Mouse (Mus musculus) intestine, embryonic 15.5 days (tissue): ENCODE data around the gene Cep83. TPM values are rescaled to one million over a fixed set of nuclear protein-coding genes. Genes with fewer than 3 reads are reported as not detected.

Experiments used
- ATAC-seq: fragments of 200-750 bp; cut with Nextera tagmentation; 2 replicates; pipeline ENCODE4 v1.8.0; 2017; ENCODE audit warnings: moderate TSS enrichment, moderate library complexity
- H3K27ac ChIP-seq: fragments of 300-500 bp; sonication (generic); 2 replicates; pipeline ENCODE4 v1.5.1; 2015; ENCODE audit warnings: mild to moderate bottlenecking, inconsistent platforms
- H3K27me3 ChIP-seq: fragments of 300-500 bp; sonication (generic); replicated peaks from 2 replicates; pipeline ENCODE4 v1.6.1; 2015; ENCODE audit warnings: inconsistent platforms
- H3K36me3 ChIP-seq: fragments of 300-500 bp; sonication (generic); 2 replicates; pipeline ENCODE4 v1.6.1; 2015; ENCODE audit warnings: inconsistent platforms
- H3K4me1 ChIP-seq: fragments of 300-500 bp; sonication (generic); replicated peaks from 2 replicates; pipeline ENCODE4 v1.6.1; 2015; ENCODE audit warnings: inconsistent platforms
- H3K4me2 ChIP-seq: fragments of 300-500 bp; sonication (generic); replicated peaks from 2 replicates; pipeline ENCODE4 v1.6.1; 2015; ENCODE audit warnings: mild to moderate bottlenecking, inconsistent platforms
- H3K4me3 ChIP-seq: fragments of 300-500 bp; sonication (generic); replicated peaks from 2 replicates; pipeline ENCODE4 v1.5.1; 2015; ENCODE audit warnings: inconsistent platforms
- H3K9ac ChIP-seq: fragments of 300-500 bp; sonication (generic); 2 replicates; pipeline ENCODE4 v1.6.1; 2015; ENCODE audit warnings: inconsistent platforms
- H3K9me3 ChIP-seq: fragments of 300-500 bp; sonication (generic); 2 replicates; pipeline ENCODE4 v1.6.1; 2016; ENCODE audit warnings: inconsistent platforms
- WGBS: fragments of 180-500 bp; shearing (Covaris S2); methylation state at CpG from one replicate; pipeline ENCODE4 v1.1.7; 2015; 5-methylcytosine and 5-hydroxymethylcytosine counted together
- polyA plus RNA-seq: library from polyadenylated mRNA; unstranded; fragments of >200 nt; fragmentation: Nextera tagmentation; extraction: Ambion mirVana; gene quantifications from 2 replicates; pipeline ENCODE4 v1.2.1, GENCODE M21; 2015

Cep83 gene
- polyA plus RNA-seq: 13.6 and 15.6 TPM in 2 replicates

DNA sequence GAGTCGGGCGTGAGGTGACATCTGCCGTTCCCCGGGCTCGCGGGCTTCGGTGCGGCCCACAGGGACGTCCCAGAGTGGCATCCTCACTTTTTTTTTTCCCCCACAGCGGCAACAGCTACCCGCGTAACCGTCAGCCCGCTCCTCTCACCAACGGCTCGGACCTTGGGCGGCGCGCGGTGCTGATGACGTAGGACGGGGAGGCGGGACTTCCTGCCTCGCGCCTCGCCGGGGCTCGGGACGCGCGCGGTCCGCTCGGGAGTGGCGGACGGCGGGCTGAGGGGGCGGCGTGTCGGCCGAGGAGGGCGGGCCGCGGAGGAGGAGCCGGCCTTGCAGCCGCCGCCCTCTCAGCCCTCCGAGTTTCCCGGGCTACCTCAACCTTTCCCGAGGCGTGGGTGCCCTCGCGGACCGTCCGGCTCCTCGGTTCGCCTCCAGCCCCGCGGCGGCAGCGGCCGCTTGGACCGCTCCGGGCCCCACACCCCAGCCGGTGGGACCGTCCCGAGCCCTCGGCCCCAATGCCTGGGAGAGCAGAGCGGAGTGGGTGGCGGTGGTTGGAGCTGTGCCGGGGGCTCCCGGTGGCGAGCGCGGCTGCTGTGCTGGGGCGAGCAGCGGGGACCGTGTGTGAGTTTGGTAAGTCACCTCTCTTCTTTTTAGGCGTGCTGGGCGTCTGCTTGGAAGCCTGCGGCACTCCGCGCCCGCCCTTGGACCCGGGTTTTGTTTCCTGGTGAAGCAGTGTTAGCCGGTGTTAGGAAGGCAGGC, at the start of gene Cep83:
Cep83 (plus strand) TSS at position 235 of the 756 bp plus-strand sequence.
- H3K4me1 ChIP-seq: no peaks in the 10 kb centered on the region; the same call in 1 of the 2 replicates
- H3K27me3 ChIP-seq: no peaks in the 10 kb centered on the region
- under 1% methylated on average over 78 of the region's 86 CpGs for WGBS
- peak within 1 kb of the TSS; percentile 94 for H3K9ac ChIP-seq
- no peaks in the 10 kb centered on the region for H3K36me3 ChIP-seq
- H3K4me2 ChIP-seq: peak within 1 kb of the TSS; percentile 87
- H3K4me3 ChIP-seq: peak within 1 kb of the TSS; percentile 96
- ATAC-seq: peak; percentile 99
- H3K9me3 ChIP-seq: no peaks in the 10 kb centered on the region
- H3K27ac ChIP-seq: peak within 1 kb of the TSS; percentile 91

DNA sequence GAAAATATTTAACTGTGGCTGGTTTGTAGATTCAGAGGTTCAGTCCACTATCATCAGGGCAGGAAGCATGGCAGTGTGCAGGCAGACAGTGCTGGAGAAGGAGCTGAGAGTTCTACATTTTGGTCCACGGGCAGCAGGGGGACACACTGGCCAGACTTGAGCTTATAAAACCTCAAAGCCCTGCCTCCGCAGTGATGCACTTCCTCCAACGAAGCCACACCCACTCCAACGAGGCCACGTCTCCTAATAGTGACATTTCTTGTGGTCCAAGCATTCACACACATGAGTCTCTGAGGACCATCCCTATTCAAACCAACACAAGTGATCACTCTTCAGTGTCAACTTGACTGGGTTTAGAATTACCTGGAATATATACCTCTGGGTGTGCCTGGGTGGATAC, 49.2 kb upstream of the Cep83 start:
- no peak overlapping the region for H3K9ac ChIP-seq
- H3K9me3 ChIP-seq: no peaks in the 10 kb centered on the region
- ATAC-seq: no peak
- 70% methylated on average over 5 of the region's 5 CpGs for WGBS
- no peak overlapping the region for H3K27ac ChIP-seq
- H3K4me3 ChIP-seq: no peak overlapping the region
- H3K27me3 ChIP-seq: no peaks in the 10 kb centered on the region
- no peaks in the 10 kb centered on the region for H3K36me3 ChIP-seq
- H3K4me1 ChIP-seq: no peaks in the 10 kb centered on the region
- H3K4me2 ChIP-seq: no peak overlapping the region

DNA sequence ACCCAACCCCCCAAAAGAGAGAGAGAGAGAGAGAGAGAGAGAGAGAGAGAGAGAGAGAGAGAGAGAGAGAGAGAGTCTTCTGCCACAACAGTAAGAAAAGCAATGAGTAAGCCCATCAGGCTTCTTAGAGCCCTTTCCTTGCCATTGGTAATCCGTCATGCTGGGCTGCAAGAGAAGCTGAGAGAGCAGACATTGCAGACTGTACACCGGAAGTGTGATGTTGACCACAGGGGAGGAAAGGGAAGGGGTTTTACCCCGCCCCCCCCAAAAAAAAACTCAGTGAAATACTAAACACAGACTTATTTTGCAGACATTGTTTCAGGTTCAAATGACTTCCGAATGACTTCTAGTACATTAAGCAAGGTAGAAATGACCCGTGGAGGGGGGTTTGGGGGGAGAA, 48.4 kb upstream of the Cep83 start:
- no peaks in the 10 kb centered on the region for H3K27me3 ChIP-seq
- no peaks in the 10 kb centered on the region for H3K4me1 ChIP-seq
- 72% methylated on average over 5 of the region's 5 CpGs for whole genome bisulfite sequencing
- H3K36me3 ChIP-seq: no peaks in the 10 kb centered on the region
- ATAC-seq: no peak
- no peaks in the 10 kb centered on the region for H3K9me3 ChIP-seq
- no peak overlapping the region for H3K4me2 ChIP-seq
- H3K4me3 ChIP-seq: no peak overlapping the region
- H3K27ac ChIP-seq: no peak overlapping the region
- no peak overlapping the region for H3K9ac ChIP-seq

DNA sequence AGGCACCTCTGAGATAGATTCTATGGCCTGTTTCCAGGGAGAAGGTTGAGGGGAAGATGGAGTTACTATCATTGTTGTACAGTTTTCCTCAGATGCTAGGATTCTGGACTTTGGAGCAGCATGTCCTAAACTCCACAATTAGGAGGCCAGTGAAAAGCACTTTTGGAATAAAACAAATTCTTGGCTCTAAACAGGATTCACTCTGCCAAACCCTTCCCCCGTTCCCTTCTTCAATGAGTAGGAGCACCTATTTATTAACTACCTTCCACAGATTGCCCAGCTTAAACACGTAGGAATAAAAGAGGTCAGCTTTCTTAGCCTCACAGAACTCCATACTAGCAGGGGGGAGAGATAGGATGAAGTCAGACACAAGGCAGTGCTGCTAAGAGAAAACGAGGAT, 24.4 kb upstream of the Cep83 start:
- no peak for ATAC-seq
- no peak overlapping the region for H3K9ac ChIP-seq
- H3K36me3 ChIP-seq: no peaks in the 10 kb centered on the region
- no peaks in the 10 kb centered on the region for H3K27me3 ChIP-seq
- H3K9me3 ChIP-seq: no peaks in the 10 kb centered on the region
- 63% methylated on average over 3 of the region's 3 CpGs for WGBS
- H3K4me2 ChIP-seq: no peak overlapping the region
- no peaks in the 10 kb centered on the region for H3K4me1 ChIP-seq
- no peak overlapping the region for H3K27ac ChIP-seq
- no peak overlapping the region for H3K4me3 ChIP-seq

DNA sequence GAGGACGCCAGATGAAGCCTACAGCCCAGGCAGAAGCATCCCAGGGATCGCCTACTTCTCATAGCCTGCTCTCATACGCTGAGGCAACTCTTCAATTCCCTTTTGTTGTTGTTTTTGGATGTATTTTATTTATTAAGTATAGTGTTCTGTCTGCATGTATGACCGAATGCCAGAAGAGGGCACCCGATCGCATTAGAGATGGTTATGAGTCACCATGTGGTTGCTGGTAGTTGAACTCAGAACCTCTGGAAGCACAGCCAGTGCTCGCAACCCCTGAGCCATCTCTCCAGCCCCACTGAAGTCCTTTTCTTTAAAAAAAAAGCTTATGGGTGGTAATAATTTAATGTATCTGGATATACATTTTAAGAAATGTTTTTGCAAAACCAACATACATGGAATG, 24.0 kb upstream of the Cep83 start:
- Histone ChIP-seq H3K9me3 (no peaks in the 10 kb centered on the region), H3K9ac (no peak overlapping the region), H3K4me2 (no peak overlapping the region), H3K27ac (no peak overlapping the region), H3K4me1 (no peaks in the 10 kb centered on the region), H3K4me3 (no peak overlapping the region), H3K27me3 (no peaks in the 10 kb centered on the region), H3K36me3 (no peaks in the 10 kb centered on the region)
- 92% methylated on average over 7 of the region's 7 CpGs for WGBS
- ATAC-seq: no peak

DNA sequence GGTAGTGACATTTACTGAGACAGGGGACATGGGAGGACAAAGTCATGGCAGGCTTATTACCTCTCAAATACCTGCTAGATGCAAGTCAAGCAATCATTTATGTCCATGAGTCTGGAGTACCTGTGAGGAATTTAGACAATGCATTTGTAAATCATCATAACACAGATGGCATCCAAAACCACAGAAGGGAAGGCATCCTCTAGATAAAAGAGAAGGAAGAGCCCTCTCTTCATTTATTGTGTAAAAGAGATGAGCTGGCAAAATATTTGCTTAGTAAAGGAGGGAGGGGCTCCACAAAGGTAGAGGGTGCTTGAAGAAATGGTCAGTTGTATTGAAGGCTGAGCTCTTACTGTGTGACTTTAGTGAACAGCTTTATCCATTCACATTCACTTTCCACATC, 20.3 kb upstream of the Cep83 start:
- ATAC-seq: no peak
- Histone ChIP-seq H3K9me3 (no peaks in the 10 kb centered on the region), H3K4me2 (no peak overlapping the region), H3K9ac (no peak overlapping the region), H3K36me3 (no peaks in the 10 kb centered on the region), H3K4me3 (no peak overlapping the region), H3K27ac (no peak overlapping the region), H3K27me3 (no peaks in the 10 kb centered on the region), H3K4me1 (no peaks in the 10 kb centered on the region)

DNA sequence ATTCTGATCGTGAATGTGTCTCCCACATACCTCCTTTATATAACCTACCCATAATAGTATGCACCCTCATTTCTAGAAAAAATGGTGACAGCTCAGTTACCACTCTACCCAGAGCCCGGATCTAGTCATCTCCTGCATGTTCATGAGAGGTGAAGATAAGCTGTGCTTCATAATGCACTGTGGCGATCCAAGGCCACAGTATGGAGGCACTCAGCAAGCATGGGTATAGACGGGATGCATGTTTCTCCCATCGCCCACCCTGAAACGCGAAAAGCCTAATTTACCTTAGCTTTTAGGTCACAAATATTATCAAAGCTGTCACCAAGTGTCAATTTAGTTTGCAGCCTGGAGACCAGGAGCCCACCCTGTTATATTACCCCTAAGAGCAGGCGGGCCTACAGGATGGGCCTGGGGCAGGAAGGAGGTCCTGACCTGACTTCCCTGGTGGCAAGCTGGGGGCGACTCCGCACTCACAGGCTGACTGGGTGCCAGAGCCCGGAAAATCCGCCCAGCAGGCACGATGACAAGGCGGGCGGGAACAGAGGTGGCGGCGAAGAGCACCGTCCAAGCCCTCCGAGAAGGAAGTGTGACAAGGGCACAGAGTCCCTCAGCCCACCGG, 544 bp upstream of the Cep83 start:
- 1% methylated on average over 20 of the region's 20 CpGs for WGBS
- Histone ChIP-seq H3K4me3 (peak overlapping the region; percentile 96), H3K4me1 (no peaks in the 10 kb centered on the region; the same call in 1 of the 2 replicates), H3K9me3 (no peaks in the 10 kb centered on the region), H3K4me2 (peak overlapping the region; percentile 87), H3K27me3 (no peaks in the 10 kb centered on the region), H3K27ac (peak overlapping the region; percentile 85), H3K9ac (peak overlapping the region; percentile 94), H3K36me3 (no peaks in the 10 kb centered on the region)
- peak; percentile 84 for ATAC-seq

DNA sequence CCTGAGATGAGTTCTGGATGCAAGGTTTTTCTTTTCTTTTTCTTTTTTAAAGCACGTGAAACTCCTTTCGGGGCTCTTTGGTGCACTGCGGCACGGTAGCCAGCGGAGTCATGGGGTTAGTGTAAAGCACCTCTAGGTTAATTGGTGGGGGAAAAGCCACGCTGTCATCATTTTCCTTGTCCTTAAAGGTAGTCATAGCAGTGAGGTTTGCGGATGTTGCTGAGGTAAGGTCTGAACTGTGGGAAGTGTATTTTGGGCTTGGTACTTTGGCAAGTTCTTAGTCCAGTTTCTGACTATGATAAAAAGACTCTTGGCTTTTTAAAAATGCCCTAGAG, 689 bp downstream of the Cep83 start:
- Histone ChIP-seq H3K27me3 (no peaks in the 10 kb centered on the region), H3K27ac (peak overlapping the region; percentile 91; the same call in 1 of the 2 replicates), H3K9ac (peak overlapping the region; percentile 94), H3K36me3 (no peaks in the 10 kb centered on the region), H3K4me2 (peak overlapping the region; percentile 87), H3K4me3 (peak overlapping the region; percentile 96), H3K9me3 (no peaks in the 10 kb centered on the region), H3K4me1 (no peaks in the 10 kb centered on the region; the same call in 1 of the 2 replicates)
- peak; percentile 22; the same call in 1 of the 2 replicates for ATAC-seq
- WGBS: 0% methylated on average over 7 of the region's 7 CpGs

DNA sequence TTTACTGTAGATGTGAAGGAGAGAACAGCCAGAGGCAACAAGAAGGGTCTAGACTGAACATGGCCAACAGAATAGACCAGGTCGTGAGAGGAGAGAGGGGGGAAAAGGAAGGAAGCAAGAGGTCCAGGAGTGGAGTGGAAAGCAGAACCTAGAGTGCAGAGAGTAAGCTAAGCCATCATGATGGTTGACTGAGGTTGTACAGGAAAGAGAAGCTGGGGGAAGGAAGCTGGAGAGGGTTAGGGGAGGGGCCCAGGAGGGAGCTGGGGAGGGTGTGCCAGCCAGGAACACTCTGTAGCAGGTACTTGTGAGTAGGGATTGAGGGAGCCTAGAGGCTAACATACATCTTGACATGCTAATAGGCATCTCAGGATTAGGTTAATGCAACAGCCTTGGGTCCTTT, 1.9 kb downstream of the Cep83 start:
- no peaks in the 10 kb centered on the region for H3K9me3 ChIP-seq
- no peaks in the 10 kb centered on the region for H3K36me3 ChIP-seq
- H3K27ac ChIP-seq: no peak overlapping the region
- 0 out of 2 replicates have a peak overlapping the region, but pooled peaks have one; percentile 4 for H3K4me2 ChIP-seq
- H3K27me3 ChIP-seq: no peaks in the 10 kb centered on the region
- no peaks in the 10 kb centered on the region; the same call in 1 of the 2 replicates for H3K4me1 ChIP-seq
- ATAC-seq: no peak
- no peak overlapping the region for H3K9ac ChIP-seq
- H3K4me3 ChIP-seq: no peak overlapping the region
- 76% methylated on average over 1 of the region's 1 CpGs for WGBS

DNA sequence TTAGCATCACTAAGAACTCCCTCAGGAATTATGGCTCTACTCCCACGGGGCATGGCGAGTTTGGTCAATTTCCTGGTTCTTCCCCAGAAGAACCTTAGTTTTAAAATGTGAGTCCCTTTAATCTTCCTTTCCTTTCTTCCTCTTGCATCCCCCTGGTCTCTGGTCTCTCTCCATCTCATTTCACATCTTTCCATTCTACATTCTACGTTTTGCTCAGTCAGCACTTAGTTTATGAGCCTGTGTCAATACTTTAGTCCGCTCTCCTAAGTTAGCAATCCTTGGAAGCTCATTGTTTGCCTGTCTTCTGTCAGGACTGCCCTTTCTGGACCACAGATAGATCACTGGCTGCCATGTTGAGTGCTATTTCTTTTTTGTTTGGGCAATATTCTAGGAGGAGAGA, 3.7 kb downstream of the Cep83 start:
- no peaks in the 10 kb centered on the region for H3K36me3 ChIP-seq
- no peaks in the 10 kb centered on the region for H3K9me3 ChIP-seq
- H3K4me1 ChIP-seq: no peaks in the 10 kb centered on the region; the same call in 1 of the 2 replicates
- H3K4me3 ChIP-seq: no peak overlapping the region
- H3K4me2 ChIP-seq: no peak overlapping the region
- no peak overlapping the region for H3K27ac ChIP-seq
- ATAC-seq: no peak
- no peak overlapping the region for H3K9ac ChIP-seq
- H3K27me3 ChIP-seq: no peaks in the 10 kb centered on the region
- 89% methylated on average over 4 of the region's 4 CpGs for WGBS

DNA sequence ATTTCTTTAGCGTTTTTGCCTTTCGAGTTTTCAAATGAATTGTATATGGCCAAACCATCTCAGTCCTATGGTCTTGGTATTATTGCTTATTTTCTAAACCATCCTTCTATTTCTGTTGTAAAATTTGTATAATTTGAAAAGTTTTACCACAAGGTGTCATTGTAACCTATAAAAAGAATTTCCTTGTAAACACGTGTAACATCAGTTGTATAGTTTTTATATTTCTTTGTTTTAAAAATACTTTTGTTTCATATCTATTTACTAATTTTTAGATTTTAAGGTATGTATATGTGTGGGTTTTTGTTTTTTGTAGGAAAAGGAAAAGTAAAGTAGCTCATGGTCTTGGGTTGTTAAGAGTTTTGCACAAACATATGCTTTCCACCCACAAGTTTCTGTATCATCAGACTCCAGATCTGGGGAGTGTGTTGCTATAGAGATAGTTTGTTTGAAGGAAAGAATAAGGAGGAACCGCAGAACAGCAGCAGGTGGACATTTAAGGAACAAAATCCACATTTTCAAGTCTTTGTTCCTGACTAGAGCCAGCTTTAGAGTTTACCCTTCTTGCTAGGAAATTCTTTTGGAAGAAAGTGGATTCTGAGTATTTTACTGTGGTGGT, 17.3 kb downstream of the Cep83 start:
- Histone ChIP-seq H3K27me3 (no peaks in the 10 kb centered on the region), H3K4me1 (no peaks in the 10 kb centered on the region), H3K9me3 (no peaks in the 10 kb centered on the region), H3K27ac (no peak overlapping the region), H3K9ac (no peak overlapping the region), H3K4me2 (no peak overlapping the region), H3K36me3 (no peaks in the 10 kb centered on the region), H3K4me3 (no peak overlapping the region)
- ATAC-seq: no peak
- 76% methylated on average over 4 of the region's 4 CpGs for WGBS

DNA sequence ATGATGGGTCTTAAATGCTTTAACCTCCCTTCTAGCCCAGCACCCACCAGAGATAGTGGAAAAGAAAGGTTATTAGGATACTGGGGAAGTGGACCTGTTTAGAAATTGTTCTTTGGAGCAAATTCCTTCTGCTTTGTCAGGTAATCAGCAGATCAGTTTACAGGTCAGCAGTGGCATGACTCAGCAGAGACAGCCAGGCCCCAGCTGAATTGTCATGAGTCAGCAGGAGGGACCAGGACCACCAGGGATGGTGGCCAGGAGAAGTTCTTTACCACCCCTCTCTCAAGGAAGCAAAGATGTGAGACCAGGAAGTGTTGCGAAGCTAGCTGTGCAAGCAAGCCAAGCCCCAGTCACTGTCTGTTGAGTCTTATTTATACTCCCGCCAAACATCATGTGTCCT, 18.2 kb downstream of the Cep83 start:
- no peaks in the 10 kb centered on the region for H3K9me3 ChIP-seq
- WGBS: 98% methylated on average over 2 of the region's 2 CpGs
- H3K4me1 ChIP-seq: no peaks in the 10 kb centered on the region
- no peak overlapping the region for H3K4me2 ChIP-seq
- no peaks in the 10 kb centered on the region for H3K27me3 ChIP-seq
- no peak overlapping the region for H3K27ac ChIP-seq
- ATAC-seq: no peak
- H3K4me3 ChIP-seq: no peak overlapping the region
- H3K36me3 ChIP-seq: no peaks in the 10 kb centered on the region
- H3K9ac ChIP-seq: no peak overlapping the region
